Mouse (Mus musculus): Measurements from ENCODE around the gene Olfr959. TPM values are rescaled to one million over a fixed set of nuclear protein-coding genes. Genes with fewer than 3 reads are reported as not detected.

The Olfr959 gene
- polyA plus RNA-seq (2014; fragmentation: Illumina TruSeq; extraction: RNeasy Lipid Tissue Mini Kit (QIAGEN cat#74804); ENCODE audit: low read depth, low replicate concordance), result not detected

GRCm38 (mm10) chr9:39575469-39575868 lies at the start of gene Olfr959:
Gene Olfr959 (minus strand): TSS chr9:39575569.

GRCm38 (mm10) chr9:39621073-39621472 lies 45.7 kb upstream of the Olfr959 start, which contains the start of gene Olfr960:
Gene Olfr960 (plus strand): TSS chr9:39621373.

GRCm38 (mm10) chr9:39610355-39610754 lies 35.0 kb upstream of the Olfr959 start, which contains the start of gene Olfr148:
Gene Olfr148 (plus strand): TSS chr9:39610655.

GRCm38 (mm10) chr9:39603999-39604453 lies 28.7 kb upstream of the Olfr959 start, which contains the start of gene AW551984:
Gene AW551984 (minus strand): TSS chr9:39604403.

GRCm38 (mm10) chr9:39553946-39554345 lies 21.4 kb downstream of the Olfr959 start, which contains the start of gene Olfr958:
Gene Olfr958 (minus strand): TSS chr9:39554054.

Other genes with a start within 250 kb of the Olfr959 start
- gene Olfr948, start 249.5 kb downstream of the Olfr959 start, polyA plus RNA-seq (2014; fragmentation: Illumina TruSeq; extraction: RNeasy Lipid Tissue Mini Kit (QIAGEN cat#74804); ENCODE audit: low read depth, low replicate concordance), result not detected
- gene Olfr951, start 188.2 kb downstream of the Olfr959 start, polyA plus RNA-seq (2014; fragmentation: Illumina TruSeq; extraction: RNeasy Lipid Tissue Mini Kit (QIAGEN cat#74804); ENCODE audit: low read depth, low replicate concordance), result not detected
- not detected for gene Olfr952, start 148.4 kb downstream of the Olfr959 start, polyA plus RNA-seq (2014; fragmentation: Illumina TruSeq; extraction: RNeasy Lipid Tissue Mini Kit (QIAGEN cat#74804); ENCODE audit: low read depth, low replicate concordance)
- gene Olfr954, start 118.9 kb downstream of the Olfr959 start, polyA plus RNA-seq (2014; fragmentation: Illumina TruSeq; extraction: RNeasy Lipid Tissue Mini Kit (QIAGEN cat#74804); ENCODE audit: low read depth, low replicate concordance), result not detected
- gene Olfr955, start 103.6 kb downstream of the Olfr959 start, polyA plus RNA-seq (2014; fragmentation: Illumina TruSeq; extraction: RNeasy Lipid Tissue Mini Kit (QIAGEN cat#74804); ENCODE audit: low read depth, low replicate concordance), result not detected
- not detected for gene Olfr44, start 81.6 kb downstream of the Olfr959 start, polyA plus RNA-seq (2014; fragmentation: Illumina TruSeq; extraction: RNeasy Lipid Tissue Mini Kit (QIAGEN cat#74804); ENCODE audit: low read depth, low replicate concordance)
- not detected for gene Olfr957, start 59.8 kb downstream of the Olfr959 start, polyA plus RNA-seq (2014; fragmentation: Illumina TruSeq; extraction: RNeasy Lipid Tissue Mini Kit (QIAGEN cat#74804); ENCODE audit: low read depth, low replicate concordance)
- gene Olfr958, start 21.5 kb downstream of the Olfr959 start, polyA plus RNA-seq (2014; fragmentation: Illumina TruSeq; extraction: RNeasy Lipid Tissue Mini Kit (QIAGEN cat#74804); ENCODE audit: low read depth, low replicate concordance), result not detected
- 0.19 TPM for gene AW551984, start 28.8 kb upstream of the Olfr959 start, polyA plus RNA-seq (2014; fragmentation: Illumina TruSeq; extraction: RNeasy Lipid Tissue Mini Kit (QIAGEN cat#74804); ENCODE audit: low read depth, low replicate concordance)
- gene Olfr148, start 35.1 kb upstream of the Olfr959 start, polyA plus RNA-seq (2014; fragmentation: Illumina TruSeq; extraction: RNeasy Lipid Tissue Mini Kit (QIAGEN cat#74804); ENCODE audit: low read depth, low replicate concordance), result not detected
- not detected for gene Olfr960, start 45.8 kb upstream of the Olfr959 start, polyA plus RNA-seq (2014; fragmentation: Illumina TruSeq; extraction: RNeasy Lipid Tissue Mini Kit (QIAGEN cat#74804); ENCODE audit: low read depth, low replicate concordance)
- not detected for gene Olfr961, start 69.5 kb upstream of the Olfr959 start, polyA plus RNA-seq (2014; fragmentation: Illumina TruSeq; extraction: RNeasy Lipid Tissue Mini Kit (QIAGEN cat#74804); ENCODE audit: low read depth, low replicate concordance)
- not detected for gene Olfr963, start 91.6 kb upstream of the Olfr959 start, polyA plus RNA-seq (2014; fragmentation: Illumina TruSeq; extraction: RNeasy Lipid Tissue Mini Kit (QIAGEN cat#74804); ENCODE audit: low read depth, low replicate concordance)
- gene Olfr149, start 131.5 kb upstream of the Olfr959 start, polyA plus RNA-seq (2014; fragmentation: Illumina TruSeq; extraction: RNeasy Lipid Tissue Mini Kit (QIAGEN cat#74804); ENCODE audit: low read depth, low replicate concordance), result not detected
- not detected for gene Olfr965, start 135.8 kb upstream of the Olfr959 start, polyA plus RNA-seq (2014; fragmentation: Illumina TruSeq; extraction: RNeasy Lipid Tissue Mini Kit (QIAGEN cat#74804); ENCODE audit: low read depth, low replicate concordance)
- not detected for gene Olfr150, start 155.4 kb upstream of the Olfr959 start, polyA plus RNA-seq (2014; fragmentation: Illumina TruSeq; extraction: RNeasy Lipid Tissue Mini Kit (QIAGEN cat#74804); ENCODE audit: low read depth, low replicate concordance)
- not detected for gene Olfr967, start 170.7 kb upstream of the Olfr959 start, polyA plus RNA-seq (2014; fragmentation: Illumina TruSeq; extraction: RNeasy Lipid Tissue Mini Kit (QIAGEN cat#74804); ENCODE audit: low read depth, low replicate concordance)
- not detected for gene Olfr968, start 207.7 kb upstream of the Olfr959 start, polyA plus RNA-seq (2014; fragmentation: Illumina TruSeq; extraction: RNeasy Lipid Tissue Mini Kit (QIAGEN cat#74804); ENCODE audit: low read depth, low replicate concordance)
- not detected for gene Olfr969, start 215.4 kb upstream of the Olfr959 start, polyA plus RNA-seq (2014; fragmentation: Illumina TruSeq; extraction: RNeasy Lipid Tissue Mini Kit (QIAGEN cat#74804); ENCODE audit: low read depth, low replicate concordance)
- gene Olfr970, start 233.3 kb upstream of the Olfr959 start, polyA plus RNA-seq (2014; fragmentation: Illumina TruSeq; extraction: RNeasy Lipid Tissue Mini Kit (QIAGEN cat#74804); ENCODE audit: low read depth, low replicate concordance), result not detected

Measured in adipose tissue, adult 10 weeks (tissue).